Mouse (Mus musculus): Measurements from ENCODE around the gene Cd3g. TPM values are rescaled to one million over a fixed set of nuclear protein-coding genes. Genes with fewer than 3 reads are reported as not detected.

Gene Cd3g
- total and polyA plus RNA-seq, 2 experiments from 2014 or later = not detected

DNA sequence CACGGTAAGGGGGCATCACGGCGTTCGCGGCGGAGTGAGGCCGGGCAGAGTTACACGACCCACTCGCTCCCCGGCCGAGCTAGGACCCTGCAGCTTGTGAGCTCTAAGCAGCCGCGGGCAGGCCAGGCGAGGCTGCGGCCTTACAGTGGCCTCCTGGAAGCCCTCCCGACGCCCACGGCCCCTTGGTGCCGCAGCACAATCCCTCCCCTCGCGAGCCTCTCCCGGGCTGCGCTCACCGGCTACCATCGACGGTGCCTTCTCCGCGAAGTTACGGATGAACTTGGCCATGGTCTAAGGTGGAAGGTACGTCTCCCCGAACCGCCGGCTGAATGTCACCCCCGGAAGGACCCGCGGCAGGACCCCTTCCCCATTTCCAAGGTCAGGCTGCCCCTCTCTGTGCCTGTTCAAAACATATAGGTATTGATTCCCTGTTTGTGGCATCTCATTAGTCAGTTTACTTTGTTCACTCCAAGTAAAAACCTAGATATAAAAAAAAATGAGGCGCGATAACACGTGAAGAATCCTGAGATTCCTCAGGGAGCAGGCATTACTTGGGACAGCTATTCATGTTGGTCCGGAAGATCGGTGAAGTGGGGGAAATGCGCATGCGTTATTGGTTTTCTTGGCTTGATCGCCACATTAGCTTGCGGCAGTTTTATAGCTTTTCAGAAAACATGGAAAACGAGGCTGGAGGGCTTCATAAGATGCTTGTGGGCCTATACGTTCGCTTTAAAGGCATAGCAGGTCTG, 59.7 kb downstream of the Cd3g start, which contains the start of gene Atp5l:
Gene Atp5l, minus strand, starts transcription at position 369 of the 749 bp plus-strand sequence.
- Histone ChIP-seq H3K27me3 (ENCODE audit: control insufficient read depth, insufficient read depth, low read length) (no peaks in the 10 kb centered on the region), H3K4me3 (ENCODE audit: low read depth, low read length) (peak within 1 kb of the TSS; percentile 96), H3K9ac (replicated peaks; ENCODE audit: low read depth, low read length) (peak within 1 kb of the TSS; percentile 99), H3K4me1 (ENCODE audit: control insufficient read depth, insufficient read depth) (0 out of 2 replicates have a peak, but pooled peaks cover 5% of the 10 kb centered on the region), H3K36me3 (replicated peaks; ENCODE audit: control insufficient read depth, insufficient read depth, low read length) (peaks cover under 1% of the 10 kb centered on the region; the same call in 1 of the 2 replicates), H3K9me3 (replicated peaks; ENCODE audit: control insufficient read depth, low read length) (no peaks in the 10 kb centered on the region), H3K27ac (ENCODE audit: low read depth) (peak within 1 kb of the TSS; percentile 97), H3K4me2 (ENCODE audit: low read depth, low read length) (peak within 1 kb of the TSS; percentile 77)
- ATAC-seq (ENCODE audit: insufficient read depth, low read depth) = peak; percentile 84
- TF ChIP-seq EP300 (IDR thresholded peaks at IDR 0.05; ENCODE audit: low read depth) (peak; percentile 96), CTCF (IDR thresholded peaks at IDR 0.05; ENCODE audit: low read depth) (no peak)
- WGBS = under 1% methylated on average over 48 of the region's 48 CpGs
- DNase-seq (ENCODE audit: low spot score) = peak; percentile 96

DNA sequence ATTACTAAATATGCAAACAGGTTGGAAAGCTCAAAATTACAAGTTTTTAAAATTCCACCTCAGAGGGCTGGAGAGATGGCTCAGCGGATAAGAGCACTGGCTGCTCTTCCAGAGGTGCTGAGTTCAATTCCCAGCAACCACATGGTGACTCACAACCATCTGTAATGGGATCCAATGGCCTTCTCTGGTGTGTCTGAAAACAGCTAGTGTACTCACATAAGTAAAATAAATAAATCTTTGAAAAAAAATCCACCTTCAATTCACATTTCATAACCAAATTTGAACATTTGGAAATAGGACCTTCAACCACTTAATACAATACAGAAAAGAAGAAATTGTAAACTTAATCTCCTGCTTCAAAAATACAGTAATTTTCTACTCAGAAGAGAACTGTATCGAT, 60.6 kb downstream of the Cd3g start:
- Histone ChIP-seq H3K27me3 (ENCODE audit: control insufficient read depth, insufficient read depth, low read length) (no peaks in the 10 kb centered on the region), H3K27ac (ENCODE audit: low read depth) (peak overlapping the region; percentile 97), H3K36me3 (replicated peaks; ENCODE audit: control insufficient read depth, insufficient read depth, low read length) (no peaks in the 10 kb centered on the region; the same call in 1 of the 2 replicates), H3K4me2 (ENCODE audit: low read depth, low read length) (peak overlapping the region; percentile 77), H3K4me1 (ENCODE audit: control insufficient read depth, insufficient read depth) (0 out of 2 replicates have a peak, but pooled peaks cover 10% of the 10 kb centered on the region), H3K9me3 (replicated peaks; ENCODE audit: control insufficient read depth, low read length) (no peaks in the 10 kb centered on the region), H3K9ac (replicated peaks; ENCODE audit: low read depth, low read length) (peak overlapping the region; percentile 99), H3K4me3 (ENCODE audit: low read depth, low read length) (peak overlapping the region; percentile 96)
- DNase-seq (ENCODE audit: low spot score) = no peak
- TF ChIP-seq CTCF (IDR thresholded peaks at IDR 0.05; ENCODE audit: low read depth) = no peak
- no peak for TF ChIP-seq EP300 (IDR thresholded peaks at IDR 0.05; ENCODE audit: low read depth)
- ATAC-seq (ENCODE audit: insufficient read depth, low read depth) = no peak
- WGBS = 21% methylated on average over 2 of the region's 2 CpGs

Other genes starting within 250 kb of the Cd3g start
- 96.0 and 138 TPM in 2 replicates for gene Phldb1, start 245.2 kb downstream of the Cd3g start, total RNA-seq (2014; rRNA removed; ENCODE audit: low replicate concordance)
- 25.8 and 28.0 TPM in 2 replicates for gene Phldb1, start 245.2 kb downstream of the Cd3g start, polyA plus RNA-seq (2015; fragmentation: Nextera tagmentation; extraction: Ambion mirVana)
- gene Arcn1, start 212.6 kb downstream of the Cd3g start, total RNA-seq (2014; rRNA removed; ENCODE audit: low replicate concordance) = 71.6 and 80.1 TPM in 2 replicates
- gene Arcn1, start 212.6 kb downstream of the Cd3g start, polyA plus RNA-seq (2015; fragmentation: Nextera tagmentation; extraction: Ambion mirVana) = 69.5 and 78.3 TPM in 2 replicates
- gene Ift46, start 212.5 kb downstream of the Cd3g start, total RNA-seq (2014; rRNA removed; ENCODE audit: low replicate concordance) = 10.0 and 41.0 TPM in 2 replicates
- gene Ift46, start 212.5 kb downstream of the Cd3g start, polyA plus RNA-seq (2015; fragmentation: Nextera tagmentation; extraction: Ambion mirVana) = 49.5 and 60.6 TPM in 2 replicates
- gene Tmem25, start 181.1 kb downstream of the Cd3g start, total RNA-seq (2014; rRNA removed; ENCODE audit: low replicate concordance) = 2.4 and 5.2 TPM in 2 replicates
- gene Tmem25, start 181.1 kb downstream of the Cd3g start, polyA plus RNA-seq (2015; fragmentation: Nextera tagmentation; extraction: Ambion mirVana) = 3.2 and 3.4 TPM in 2 replicates
- 0.31 TPM in 1 of 2 replicates, not detected in the other for gene Ttc36, start 177.4 kb downstream of the Cd3g start, total RNA-seq (2014; rRNA removed; ENCODE audit: low replicate concordance)
- 0.72 TPM in 1 of 2 replicates, not detected in the other for gene Ttc36, start 177.4 kb downstream of the Cd3g start, polyA plus RNA-seq (2015; fragmentation: Nextera tagmentation; extraction: Ambion mirVana)
- 4.9 and 7.8 TPM in 2 replicates for gene Kmt2a, start 99.1 kb downstream of the Cd3g start, total RNA-seq (2014; rRNA removed; ENCODE audit: low replicate concordance)
- 4.2 and 4.4 TPM in 2 replicates for gene Kmt2a, start 99.1 kb downstream of the Cd3g start, polyA plus RNA-seq (2015; fragmentation: Nextera tagmentation; extraction: Ambion mirVana)
- gene Atp5l, start 59.7 kb downstream of the Cd3g start, total RNA-seq (2014; rRNA removed; ENCODE audit: low replicate concordance) = 688 and 746 TPM in 2 replicates
- gene Atp5l, start 59.7 kb downstream of the Cd3g start, polyA plus RNA-seq (2015; fragmentation: Nextera tagmentation; extraction: Ambion mirVana) = 2,678 and 2,844 TPM in 2 replicates
- gene Ube4a, start 14.8 kb downstream of the Cd3g start, total RNA-seq (2014; rRNA removed; ENCODE audit: low replicate concordance) = 10.7 and 16.8 TPM in 2 replicates
- gene Ube4a, start 14.8 kb downstream of the Cd3g start, polyA plus RNA-seq (2015; fragmentation: Nextera tagmentation; extraction: Ambion mirVana) = 9.8 and 9.9 TPM in 2 replicates
- gene Cd3d, start 1.4 kb upstream of the Cd3g start, total RNA-seq (2014; rRNA removed; ENCODE audit: low replicate concordance) = 1.9 TPM in 1 of 2 replicates, not detected in the other
- gene Cd3d, start 1.4 kb upstream of the Cd3g start, polyA plus RNA-seq (2015; fragmentation: Nextera tagmentation; extraction: Ambion mirVana) = not detected in 2 replicates
- 0.27 TPM in 1 of 2 replicates, not detected in the other for gene Cd3e, start 29.2 kb upstream of the Cd3g start, total RNA-seq (2014; rRNA removed; ENCODE audit: low replicate concordance)
- gene Cd3e, start 29.2 kb upstream of the Cd3g start, polyA plus RNA-seq (2015; fragmentation: Nextera tagmentation; extraction: Ambion mirVana) = 0.14 TPM in 1 of 2 replicates, not detected in the other
- gene Mpzl2, start 59.4 kb upstream of the Cd3g start, total RNA-seq (2014; rRNA removed; ENCODE audit: low replicate concordance) = 0.15 and 0.31 TPM in 2 replicates
- gene Mpzl2, start 59.4 kb upstream of the Cd3g start, polyA plus RNA-seq (2015; fragmentation: Nextera tagmentation; extraction: Ambion mirVana) = 0.41 and 0.42 TPM in 2 replicates
- 1.7 and 3.1 TPM in 2 replicates for gene Mpzl3, start 74.8 kb upstream of the Cd3g start, total RNA-seq (2014; rRNA removed; ENCODE audit: low replicate concordance)
- 0.59 and 0.68 TPM in 2 replicates for gene Mpzl3, start 74.8 kb upstream of the Cd3g start, polyA plus RNA-seq (2015; fragmentation: Nextera tagmentation; extraction: Ambion mirVana)
- not detected in 2 replicates for gene Jaml, start 98.8 kb upstream of the Cd3g start, total RNA-seq (2014; rRNA removed; ENCODE audit: low replicate concordance)
- 0.08 and 0.40 TPM in 2 replicates for gene Jaml, start 98.8 kb upstream of the Cd3g start, polyA plus RNA-seq (2015; fragmentation: Nextera tagmentation; extraction: Ambion mirVana)
- 0.04 and 0.53 TPM in 2 replicates for gene Scn2b, start 137.4 kb upstream of the Cd3g start, total RNA-seq (2014; rRNA removed; ENCODE audit: low replicate concordance)
- gene Scn2b, start 137.4 kb upstream of the Cd3g start, polyA plus RNA-seq (2015; fragmentation: Nextera tagmentation; extraction: Ambion mirVana) = 0.31 and 0.51 TPM in 2 replicates
- gene Scn4b, start 158.0 kb upstream of the Cd3g start, total RNA-seq (2014; rRNA removed; ENCODE audit: low replicate concordance) = 0.27 and 0.57 TPM in 2 replicates
- 0.10 and 0.11 TPM in 2 replicates for gene Scn4b, start 158.0 kb upstream of the Cd3g start, polyA plus RNA-seq (2015; fragmentation: Nextera tagmentation; extraction: Ambion mirVana)
- not detected in 2 replicates for gene BC049352, start 201.6 kb upstream of the Cd3g start, total RNA-seq (2014; rRNA removed; ENCODE audit: low replicate concordance)
- gene BC049352, start 201.6 kb upstream of the Cd3g start, polyA plus RNA-seq (2015; fragmentation: Nextera tagmentation; extraction: Ambion mirVana) = not detected in 2 replicates
- gene Tmprss4, start 223.7 kb upstream of the Cd3g start, total RNA-seq (2014; rRNA removed; ENCODE audit: low replicate concordance) = not detected in 2 replicates
- gene Tmprss4, start 223.7 kb upstream of the Cd3g start, polyA plus RNA-seq (2015; fragmentation: Nextera tagmentation; extraction: Ambion mirVana) = 0.22 TPM in 1 of 2 replicates, not detected in the other

Measured in heart, postnatal 0 days (tissue).